Mouse (Mus musculus): Measurements from ENCODE around the gene Dhx37. TPM values are rescaled to one million over a fixed set of nuclear protein-coding genes. Genes with fewer than 3 reads are reported as not detected.

Gene Dhx37
- polyA plus RNA-seq, 1 experiment: 21.4 TPM

GRCm38 (mm10) chr5:125448026-125448425 lies 14.1 kb upstream of the Dhx37 start:
- DNase-seq: no peak
- no peak overlapping the region for H3K27ac ChIP-seq (ENCODE audit: insufficient read depth, low read length)
- H3K27me3 ChIP-seq (ENCODE audit: control insufficient read depth, insufficient read depth, low read length): no peaks in the 10 kb centered on the region
- 31% methylated on average over 3 of the region's 3 CpGs for WGBS
- TF ChIP-seq CTCF (IDR thresholded peaks at IDR 0.05; ENCODE audit: borderline replicate concordance, insufficient read depth, low read depth, low read length): no peak
- no peak for TF ChIP-seq POLR2A (IDR thresholded peaks at IDR 0.05; ENCODE audit: borderline replicate concordance, insufficient read depth, low read length)
- no peak overlapping the region for H3K4me3 ChIP-seq (replicated peaks; ENCODE audit: insufficient read depth, low read depth, low read length)
- H3K4me1 ChIP-seq (ENCODE audit: control insufficient read depth, insufficient read depth, low read length): 0 out of 2 replicates have a peak, but pooled peaks cover 3% of the 10 kb centered on the region

GRCm38 (mm10) chr5:125446344-125446743 lies 12.4 kb upstream of the Dhx37 start:
- no peak overlapping the region for H3K4me3 ChIP-seq (replicated peaks; ENCODE audit: insufficient read depth, low read depth, low read length)
- H3K27me3 ChIP-seq (ENCODE audit: control insufficient read depth, insufficient read depth, low read length): no peaks in the 10 kb centered on the region
- WGBS: 78% methylated on average over 7 of the region's 7 CpGs
- no peak for TF ChIP-seq POLR2A (IDR thresholded peaks at IDR 0.05; ENCODE audit: borderline replicate concordance, insufficient read depth, low read length)
- no peak for TF ChIP-seq CTCF (IDR thresholded peaks at IDR 0.05; ENCODE audit: borderline replicate concordance, insufficient read depth, low read depth, low read length)
- H3K4me1 ChIP-seq (ENCODE audit: control insufficient read depth, insufficient read depth, low read length): 0 out of 2 replicates have a peak, but pooled peaks cover 3% of the 10 kb centered on the region
- no peak overlapping the region for H3K27ac ChIP-seq (ENCODE audit: insufficient read depth, low read length)
- no peak for DNase-seq

DNA sequence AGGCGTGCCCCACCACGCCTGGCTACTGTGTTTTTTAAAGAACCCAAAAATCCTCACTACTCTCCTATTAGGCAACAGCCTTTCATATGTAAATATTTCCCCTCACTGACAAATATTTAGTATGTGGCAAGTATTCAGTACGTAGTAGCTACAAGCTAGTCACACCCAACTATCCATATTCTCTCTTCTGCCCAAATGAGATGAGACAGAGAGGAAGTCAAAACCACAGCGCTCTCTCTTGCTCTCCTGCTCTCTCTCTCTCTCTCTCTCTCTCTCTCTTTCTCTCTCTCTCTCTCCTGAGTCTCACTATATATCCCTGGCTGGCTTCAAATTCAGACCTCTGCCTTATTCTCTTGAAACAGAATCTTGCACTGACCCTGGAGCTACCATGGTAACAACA lies 10.6 kb upstream of the Dhx37 start:
- Histone ChIP-seq H3K4me1 (ENCODE audit: control insufficient read depth, insufficient read depth, low read length) (0 out of 2 replicates have a peak, but pooled peaks cover 3% of the 10 kb centered on the region), H3K27me3 (ENCODE audit: control insufficient read depth, insufficient read depth, low read length) (no peaks in the 10 kb centered on the region), H3K4me3 (replicated peaks; ENCODE audit: insufficient read depth, low read depth, low read length) (no peak overlapping the region), H3K27ac (ENCODE audit: insufficient read depth, low read length) (no peak overlapping the region)
- TF ChIP-seq CTCF (IDR thresholded peaks at IDR 0.05; ENCODE audit: borderline replicate concordance, insufficient read depth, low read depth, low read length) (no peak), POLR2A (IDR thresholded peaks at IDR 0.05; ENCODE audit: borderline replicate concordance, insufficient read depth, low read length) (no peak)
- no peak for DNase-seq
- 95% methylated on average over 4 of the region's 4 CpGs for WGBS

GRCm38 (mm10) chr5:125443915-125444314 lies 10.0 kb upstream of the Dhx37 start:
- 0 out of 2 replicates have a peak, but pooled peaks cover 3% of the 10 kb centered on the region for H3K4me1 ChIP-seq (ENCODE audit: control insufficient read depth, insufficient read depth, low read length)
- TF ChIP-seq CTCF (IDR thresholded peaks at IDR 0.05; ENCODE audit: borderline replicate concordance, insufficient read depth, low read depth, low read length) (no peak), POLR2A (IDR thresholded peaks at IDR 0.05; ENCODE audit: borderline replicate concordance, insufficient read depth, low read length) (no peak)
- no peak for DNase-seq
- H3K27me3 ChIP-seq (ENCODE audit: control insufficient read depth, insufficient read depth, low read length): no peaks in the 10 kb centered on the region
- no peak overlapping the region for H3K27ac ChIP-seq (ENCODE audit: insufficient read depth, low read length)
- 87% methylated on average over 3 of the region's 3 CpGs for WGBS
- no peak overlapping the region for H3K4me3 ChIP-seq (replicated peaks; ENCODE audit: insufficient read depth, low read depth, low read length)

DNA sequence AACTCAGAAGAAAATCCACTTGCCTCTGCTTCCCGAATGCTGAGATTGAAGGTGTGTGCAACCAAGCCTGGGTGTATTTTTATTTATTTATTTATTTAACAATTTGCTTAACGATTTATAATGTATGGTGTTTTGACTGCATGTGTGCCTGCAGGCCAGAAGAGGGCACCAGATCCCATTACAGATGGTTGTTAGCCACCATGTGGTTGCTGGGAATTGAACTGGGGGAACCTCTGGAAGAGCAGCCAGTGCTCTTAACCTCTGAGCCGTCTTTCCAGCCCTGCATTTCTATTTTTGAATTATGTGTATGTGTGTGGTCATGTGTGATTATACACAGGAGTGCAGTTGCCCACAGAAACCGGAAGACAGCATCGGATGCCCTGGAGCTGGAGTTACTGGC lies 9.4 kb upstream of the Dhx37 start:
- Histone ChIP-seq H3K27me3 (ENCODE audit: control insufficient read depth, insufficient read depth, low read length) (no peaks in the 10 kb centered on the region), H3K4me1 (ENCODE audit: control insufficient read depth, insufficient read depth, low read length) (0 out of 2 replicates have a peak, but pooled peaks cover 3% of the 10 kb centered on the region), H3K27ac (ENCODE audit: insufficient read depth, low read length) (no peak overlapping the region), H3K4me3 (replicated peaks; ENCODE audit: insufficient read depth, low read depth, low read length) (no peak overlapping the region)
- DNase-seq: no peak
- TF ChIP-seq POLR2A (IDR thresholded peaks at IDR 0.05; ENCODE audit: borderline replicate concordance, insufficient read depth, low read length) (no peak), CTCF (IDR thresholded peaks at IDR 0.05; ENCODE audit: borderline replicate concordance, insufficient read depth, low read depth, low read length) (no peak)
- 81% methylated on average over 5 of the region's 5 CpGs for WGBS

DNA sequence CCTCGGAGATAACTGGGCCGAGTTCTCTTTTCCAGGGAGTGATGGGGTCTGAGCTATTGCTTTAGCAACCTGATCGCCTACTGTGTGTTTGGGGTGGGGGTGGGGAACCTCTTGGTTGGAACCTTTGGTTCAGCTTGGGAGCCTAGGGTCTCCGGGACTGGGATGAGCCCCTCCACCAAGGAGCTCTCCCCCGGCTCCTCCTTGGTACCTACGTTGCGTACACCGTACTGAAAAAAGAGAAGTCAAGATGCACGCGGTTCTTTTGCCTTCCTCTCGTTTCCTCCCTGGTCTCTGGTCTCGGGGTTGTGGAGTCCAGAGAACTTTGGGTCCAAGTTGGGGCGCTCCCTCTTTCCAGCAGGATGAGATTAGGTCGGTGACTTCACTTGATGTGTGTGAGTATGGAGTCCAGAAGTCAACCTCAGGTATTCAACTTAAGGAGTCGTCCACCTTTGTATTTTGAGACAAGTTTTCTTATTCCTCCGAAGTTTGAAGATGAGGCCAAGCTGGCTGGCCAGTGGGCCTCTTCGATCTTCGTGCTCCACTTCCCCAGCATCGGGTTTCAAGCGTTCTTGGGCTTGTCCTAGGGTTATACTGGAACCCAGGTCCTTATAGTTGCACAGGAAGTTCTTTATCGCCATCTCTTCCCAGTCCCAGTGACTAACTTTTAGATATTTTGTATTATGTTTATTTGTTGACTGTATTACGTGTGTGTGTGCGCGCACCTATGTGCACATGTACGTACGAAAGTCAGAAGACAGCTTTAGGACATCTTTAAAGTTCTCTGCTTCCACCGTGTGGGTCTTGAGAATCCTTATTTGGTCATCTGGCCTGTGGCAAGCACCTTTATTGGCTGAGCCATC lies 8.4 kb upstream of the Dhx37 start:
- peak in 1 of 2 experiments; percentile 34 for DNase-seq
- Histone ChIP-seq H3K4me1 (ENCODE audit: control insufficient read depth, insufficient read depth, low read length) (no peaks in the 10 kb centered on the region), H3K27me3 (ENCODE audit: control insufficient read depth, insufficient read depth, low read length) (no peaks in the 10 kb centered on the region), H3K4me3 (replicated peaks; ENCODE audit: insufficient read depth, low read depth, low read length) (peak overlapping the region; percentile 89), H3K27ac (ENCODE audit: insufficient read depth, low read length) (no peak overlapping the region; the same call in 1 of the 2 replicates)
- no peak for TF ChIP-seq CTCF (IDR thresholded peaks at IDR 0.05; ENCODE audit: borderline replicate concordance, insufficient read depth, low read depth, low read length)
- no peak for TF ChIP-seq POLR2A (IDR thresholded peaks at IDR 0.05; ENCODE audit: borderline replicate concordance, insufficient read depth, low read length)
- 28% methylated on average over 27 of the region's 27 CpGs for WGBS

DNA sequence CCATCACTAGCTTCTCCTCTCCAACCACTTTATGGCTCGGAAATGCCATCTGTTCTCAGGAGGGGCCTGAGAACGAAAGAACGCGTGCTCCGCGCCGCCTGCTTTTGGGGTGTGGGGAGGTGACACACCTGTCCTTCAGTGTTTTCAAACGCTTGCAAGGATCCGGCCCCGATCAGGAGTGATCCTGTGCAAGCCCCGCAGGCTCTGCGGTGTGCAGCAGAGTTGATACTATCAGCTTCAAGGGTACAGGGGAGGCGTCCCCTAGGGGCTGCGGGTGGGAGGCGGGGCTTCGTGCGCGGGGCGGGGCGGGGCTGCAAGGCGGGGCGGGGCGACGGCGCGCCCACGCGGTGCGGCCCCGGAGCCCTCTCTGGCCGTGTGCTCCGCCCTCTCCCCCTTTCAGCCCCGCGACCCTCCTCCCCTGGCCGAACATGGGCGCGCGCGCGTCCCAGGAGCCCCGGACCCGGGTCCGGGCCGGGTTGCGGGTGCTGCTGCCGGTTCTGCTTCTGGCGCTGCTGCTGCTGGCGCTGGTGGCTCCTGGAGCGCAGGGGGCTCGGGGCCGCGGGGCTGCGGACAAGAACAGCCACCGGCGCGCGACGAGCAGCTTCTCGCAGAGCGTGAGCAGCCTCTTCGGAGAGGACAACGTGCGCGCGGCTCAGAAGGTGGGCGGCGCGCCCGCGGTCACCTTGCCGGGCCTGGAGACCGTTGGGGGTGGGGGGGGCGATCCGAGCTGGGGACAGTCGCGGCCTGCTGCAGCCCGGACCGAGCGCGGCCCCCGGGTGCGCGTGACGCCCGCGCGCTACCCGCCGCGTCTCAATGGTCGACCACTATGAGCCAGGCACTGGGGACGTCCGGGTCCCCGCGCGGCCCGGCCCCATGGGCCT lies 7.6 kb upstream of the Dhx37 start, which contains the start of gene Bri3bp:
Bri3bp (plus strand) TSS at position 335 of the 881 bp plus-strand sequence.
- WGBS: under 1% methylated on average over 95 of the region's 97 CpGs
- no peaks in the 10 kb centered on the region for H3K4me1 ChIP-seq (ENCODE audit: control insufficient read depth, insufficient read depth, low read length)

More for the DNA sequence above, 7.6 kb upstream of the Dhx37 start, which contains the start of gene Bri3bp:
- no peaks in the 10 kb centered on the region for H3K27me3 ChIP-seq (ENCODE audit: control insufficient read depth, insufficient read depth, low read length)
- peak within 1 kb of the TSS; percentile 40 for H3K27ac ChIP-seq (ENCODE audit: insufficient read depth, low read length)
- TF ChIP-seq POLR2A (IDR thresholded peaks at IDR 0.05; ENCODE audit: borderline replicate concordance, insufficient read depth, low read length): peak; percentile 41; the same call in 1 of the 2 replicates
- TF ChIP-seq CTCF (IDR thresholded peaks at IDR 0.05; ENCODE audit: borderline replicate concordance, insufficient read depth, low read depth, low read length): no peak
- DNase-seq: peak; percentile 56 to 77
- H3K4me3 ChIP-seq (replicated peaks; ENCODE audit: insufficient read depth, low read depth, low read length): peak within 1 kb of the TSS; percentile 89

All from cerebellum, adult 2 months (tissue).